Mouse (Mus musculus) erythroblast, embryonic 14.5 days (primary cell): Measurements from ENCODE around the gene Gfod2.

ENCODE experiments used
- GATA1 ChIP-seq: IDR thresholded peaks from 2 replicates; pipeline ENCODE4 v1.6.1; 2012; ENCODE audit warnings: low read length, inconsistent platforms, mixed read lengths
- TAL1 ChIP-seq: IDR thresholded peaks from 3 replicates; pipeline ENCODE4 v1.6.1; 2012; ENCODE audit warnings: low read length, inconsistent platforms, mixed read lengths

GRCm38 (mm10) chr8:105754688-105755087 lies 3.8 kb downstream of the Gfod2 start:
- no peak for TF ChIP-seq GATA1
- TF ChIP-seq TAL1: no peak
